Mouse (Mus musculus) colon, adult 2 months (tissue): ENCODE results near the gene U90926. TPM values are rescaled to one million over a fixed set of nuclear protein-coding genes. Genes with fewer than 3 reads are reported as not detected.

Experiments used
- polyA plus RNA-seq: library from polyadenylated mRNA; depleted of rRNA; stranded (reverse); fragments of >200 nt; gene quantifications from 2 replicates; pipeline ENCODE4 v1.2.3, GENCODE M21; 2012; rRNA removed

U90926 gene
- polyA plus RNA-seq: not detected in 2 replicates

GRCm38 (mm10) chr5:92215308-92215707 is at the start of gene U90926:
TSS of gene U90926 (minus strand) at chr5:92215408.

GRCm38 (mm10) chr5:92256218-92256617 is 41.0 kb upstream of the U90926 start, which contains the start of gene Ppef2:
TSS of gene Ppef2 (minus strand) at chr5:92256278.

Other genes with a start within 250 kb of the U90926 start
- not detected in 2 replicates for gene Odaph, start 227.9 kb downstream of the U90926 start, polyA plus RNA-seq
- 0.65 and 1.9 TPM in 2 replicates for gene Cdkl2, start 171.5 kb downstream of the U90926 start, polyA plus RNA-seq
- gene G3bp2, start 131.7 kb downstream of the U90926 start, polyA plus RNA-seq: 10.0 and 11.0 TPM in 2 replicates
- 24.8 and 32.0 TPM in 2 replicates for gene Uso1, start 77.5 kb downstream of the U90926 start, polyA plus RNA-seq
- gene Ppef2, start 40.9 kb upstream of the U90926 start, polyA plus RNA-seq: 0.34 and 0.84 TPM in 2 replicates
- 43.0 and 46.2 TPM in 2 replicates for gene Naaa, start 62.8 kb upstream of the U90926 start, polyA plus RNA-seq
- gene Sdad1, start 95.1 kb upstream of the U90926 start, polyA plus RNA-seq: 4.8 and 8.7 TPM in 2 replicates
- gene Cxcl9, start 112.7 kb upstream of the U90926 start, polyA plus RNA-seq: 0.69 and 2.0 TPM in 2 replicates
- gene Art3, start 116.4 kb upstream of the U90926 start, polyA plus RNA-seq: 5.3 and 7.4 TPM in 2 replicates
- gene Cxcl10, start 133.5 kb upstream of the U90926 start, polyA plus RNA-seq: 1.8 and 2.7 TPM in 2 replicates
- gene Nup54, start 219.8 kb upstream of the U90926 start, polyA plus RNA-seq: 7.5 and 8.1 TPM in 2 replicates